Mouse (Mus musculus) neural tube, embryonic 13.5 days (tissue): ENCODE measurements around the gene Vps9d1. TPM values are rescaled to one million over a fixed set of nuclear protein-coding genes. Genes with fewer than 3 reads are reported as not detected.
"Not testable (repeated sequence)": the region's sequence is repeated elsewhere in the genome, so short reads cannot be mapped to it uniquely, and the experiment has no call there.

Experiments
- ATAC-seq: fragments of 200-750 bp; cut with Nextera tagmentation; 2 replicates; pipeline ENCODE4 v1.8.0; 2017; ENCODE audit warnings: low read depth, mild to moderate bottlenecking, moderate TSS enrichment, moderate library complexity
- H3K27ac ChIP-seq: fragments of 300-500 bp; sonication (generic); replicated peaks from 2 replicates; pipeline ENCODE4 v1.5.1; 2015; ENCODE audit warnings: moderate library complexity, mild to moderate bottlenecking, inconsistent platforms
- H3K27me3 ChIP-seq: fragments of 300-500 bp; sonication (generic); 2 replicates; pipeline ENCODE4 v1.6.1; 2015; ENCODE audit warnings: mild to moderate bottlenecking, inconsistent platforms
- H3K36me3 ChIP-seq: fragments of 300-500 bp; sonication (generic); 2 replicates; pipeline ENCODE4 v1.6.1; 2015; ENCODE audit warnings: mild to moderate bottlenecking, inconsistent platforms
- H3K4me1 ChIP-seq: fragments of 300-500 bp; sonication (generic); replicated peaks from 2 replicates; pipeline ENCODE4 v1.6.1; 2015; ENCODE audit warnings: inconsistent platforms
- H3K4me2 ChIP-seq: fragments of 300-500 bp; sonication (generic); 2 replicates; pipeline ENCODE4 v1.6.1; 2015; ENCODE audit warnings: inconsistent platforms, mild to moderate bottlenecking, moderate library complexity
- H3K4me3 ChIP-seq: fragments of 300-500 bp; sonication (generic); 2 replicates; pipeline ENCODE4 v1.5.1; 2015; ENCODE audit warnings: mild to moderate bottlenecking, inconsistent platforms
- H3K9ac ChIP-seq: fragments of 300-500 bp; sonication (generic); 2 replicates; pipeline ENCODE4 v1.6.1; 2015; ENCODE audit warnings: moderate library complexity, mild to moderate bottlenecking, inconsistent platforms
- H3K9me3 ChIP-seq: fragments of 300-500 bp; sonication (generic); 2 replicates; pipeline ENCODE4 v1.6.1; 2016; ENCODE audit warnings: inconsistent platforms
- WGBS: fragments of 180-500 bp; shearing (Covaris S2); methylation state at CpG from one replicate; pipeline ENCODE4 v1.1.7; 2015; 5-methylcytosine and 5-hydroxymethylcytosine counted together
- polyA plus RNA-seq: library from polyadenylated mRNA; unstranded; fragments of >200 nt; fragmentation: Nextera tagmentation; extraction: Ambion mirVana; gene quantifications from 2 replicates; pipeline ENCODE4 v1.2.1, GENCODE M21; 2015

Gene Vps9d1
- polyA plus RNA-seq, 1 experiment from 2014 or later, result 50.0 TPM

DNA sequence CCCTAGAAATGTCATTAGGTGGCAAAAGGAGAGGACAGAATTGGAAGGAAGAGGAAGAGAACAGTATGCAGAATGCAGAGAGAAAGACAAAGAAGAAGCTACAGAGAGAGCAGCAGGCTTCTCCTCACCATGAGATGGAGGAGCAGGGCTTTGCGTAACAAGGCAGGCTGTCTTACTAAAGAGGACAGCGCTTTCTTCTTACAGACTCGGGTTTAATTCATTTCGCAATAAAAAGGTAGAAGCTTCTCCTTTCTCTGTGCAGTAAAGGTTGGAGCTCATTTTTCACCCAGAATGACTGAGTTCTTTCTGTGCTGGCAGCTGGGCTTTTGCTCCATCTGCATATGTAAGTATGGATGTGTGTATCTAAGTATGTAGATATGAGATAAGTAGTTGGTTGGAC lies 25.7 kb upstream of the Vps9d1 start:
- Histone ChIP-seq H3K4me1 (no peaks in the 10 kb centered on the region), H3K9ac (no peak overlapping the region), H3K4me2 (no peak overlapping the region), H3K27me3 (no peaks in the 10 kb centered on the region), H3K9me3 (no peaks in the 10 kb centered on the region), H3K36me3 (no peaks in the 10 kb centered on the region), H3K4me3 (no peak overlapping the region), H3K27ac (no peak overlapping the region)
- 90% methylated on average over 4 of the region's 4 CpGs for WGBS
- no peak for ATAC-seq

DNA sequence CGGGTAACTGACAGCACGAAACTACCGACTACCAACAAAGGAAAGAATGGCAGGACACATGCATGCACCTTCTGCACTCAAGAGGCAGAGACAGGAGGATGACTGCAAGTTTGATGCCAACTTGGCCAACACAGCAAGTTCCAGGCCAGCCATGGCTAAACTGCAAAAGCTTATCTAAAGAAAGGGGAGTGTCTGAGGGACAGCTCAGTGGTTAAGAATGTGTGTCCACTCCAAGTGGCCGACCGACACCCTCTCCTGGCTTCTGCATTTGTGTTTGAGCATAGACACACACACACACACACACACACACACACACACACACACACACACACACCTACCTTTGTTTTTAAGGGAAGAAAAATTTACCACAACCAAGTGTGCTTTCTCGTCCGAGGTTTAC lies 24.3 kb upstream of the Vps9d1 start:
- WGBS, result 72% methylated on average over 7 of the region's 7 CpGs
- no peak overlapping the region for H3K27ac ChIP-seq
- H3K4me1 ChIP-seq, result no peaks in the 10 kb centered on the region
- no peak overlapping the region for H3K4me2 ChIP-seq
- no peak overlapping the region for H3K4me3 ChIP-seq
- 0 out of 2 replicates have a peak overlapping the region, but pooled peaks have one; percentile 3 for H3K9ac ChIP-seq
- no peaks in the 10 kb centered on the region for H3K36me3 ChIP-seq
- ATAC-seq, result no peak
- H3K27me3 ChIP-seq, result no peaks in the 10 kb centered on the region
- no peaks in the 10 kb centered on the region for H3K9me3 ChIP-seq

DNA sequence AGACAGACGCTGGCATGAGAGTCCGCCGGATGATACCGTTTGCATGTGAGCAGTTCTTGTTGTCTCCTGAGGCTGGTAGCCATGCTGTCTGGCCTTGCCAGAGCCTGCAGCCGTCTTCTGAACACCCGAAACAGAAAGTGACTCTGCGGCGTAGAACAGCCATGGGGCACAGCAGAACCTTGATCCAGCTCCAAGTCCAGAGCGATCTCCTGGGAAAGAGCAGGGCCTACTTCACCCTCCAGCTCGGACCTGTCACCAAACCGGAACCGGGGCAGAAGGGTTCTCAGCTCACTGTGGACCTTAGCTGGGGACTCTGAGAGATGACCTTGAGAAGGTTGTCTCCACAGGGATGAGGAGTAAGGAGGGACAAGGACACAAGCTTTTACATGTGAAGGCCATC lies 20.9 kb upstream of the Vps9d1 start:
- no peak overlapping the region for H3K4me2 ChIP-seq
- no peak for ATAC-seq
- H3K9me3 ChIP-seq, result no peaks in the 10 kb centered on the region
- no peak overlapping the region for H3K4me3 ChIP-seq
- no peaks in the 10 kb centered on the region for H3K27me3 ChIP-seq
- WGBS, result 93% methylated on average over 12 of the region's 12 CpGs
- no peak overlapping the region for H3K9ac ChIP-seq
- peaks cover 7% of the 10 kb centered on the region for H3K36me3 ChIP-seq
- no peak overlapping the region for H3K27ac ChIP-seq
- H3K4me1 ChIP-seq, result no peaks in the 10 kb centered on the region

DNA sequence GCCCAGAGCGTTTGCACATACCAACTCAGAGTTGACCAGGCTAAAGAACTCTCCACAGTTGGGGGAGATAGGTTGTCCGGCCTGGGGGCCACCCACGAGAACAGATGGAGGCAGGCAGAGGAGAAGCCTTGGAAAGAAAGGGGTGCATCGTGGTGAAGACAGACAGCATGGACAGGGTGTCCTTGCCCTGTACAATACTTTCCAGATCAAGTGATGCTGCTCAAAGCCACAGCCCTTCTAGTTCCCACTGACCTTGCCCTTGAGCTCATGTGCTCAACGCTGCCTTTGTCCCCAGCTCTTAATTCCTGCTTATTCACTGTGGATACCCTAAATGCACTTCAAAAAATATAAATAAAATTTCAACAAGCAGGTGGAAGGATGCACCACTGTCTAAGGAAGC lies 20.3 kb upstream of the Vps9d1 start:
- no peak for ATAC-seq
- WGBS, result 89% methylated on average over 5 of the region's 5 CpGs
- no peaks in the 10 kb centered on the region for H3K9me3 ChIP-seq

DNA sequence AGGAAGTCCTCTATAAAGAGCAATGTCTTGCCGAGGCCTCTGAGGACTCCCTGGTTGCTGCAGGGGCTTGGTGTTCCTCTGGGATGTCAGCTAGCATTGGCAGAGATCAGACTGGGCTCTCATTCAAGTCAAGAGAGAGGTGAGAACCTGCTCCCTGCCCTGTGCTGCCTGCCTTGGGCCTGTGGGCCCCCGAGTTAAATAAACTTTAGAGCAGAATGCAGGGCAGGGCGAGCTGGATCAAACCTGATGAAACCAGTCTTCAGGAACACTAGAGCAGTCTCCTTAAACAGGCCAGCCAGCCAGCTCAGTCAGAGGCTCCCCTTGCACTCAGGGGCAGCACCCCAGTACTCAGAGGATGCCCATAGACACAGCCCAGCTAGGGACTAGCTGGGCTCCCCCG lies 17.8 kb upstream of the Vps9d1 start:
- Histone ChIP-seq H3K27ac (no peak overlapping the region), H3K9ac (no peak overlapping the region), H3K4me3 (no peak overlapping the region), H3K4me2 (no peak overlapping the region), H3K4me1 (0 out of 2 replicates have a peak, but pooled peaks cover 2% of the 10 kb centered on the region), H3K27me3 (no peaks in the 10 kb centered on the region), H3K36me3 (peaks cover 39% of the 10 kb centered on the region), H3K9me3 (no peaks in the 10 kb centered on the region)
- WGBS, result 85% methylated on average over 4 of the region's 4 CpGs
- no peak for ATAC-seq

More for the DNA sequence above, 20.3 kb upstream of the Vps9d1 start:
- Histone ChIP-seq H3K27me3 (no peaks in the 10 kb centered on the region), H3K4me1 (no peaks in the 10 kb centered on the region), H3K36me3 (peaks cover 14% of the 10 kb centered on the region), H3K4me3 (no peak overlapping the region), H3K4me2 (no peak overlapping the region), H3K27ac (no peak overlapping the region), H3K9ac (no peak overlapping the region)

DNA sequence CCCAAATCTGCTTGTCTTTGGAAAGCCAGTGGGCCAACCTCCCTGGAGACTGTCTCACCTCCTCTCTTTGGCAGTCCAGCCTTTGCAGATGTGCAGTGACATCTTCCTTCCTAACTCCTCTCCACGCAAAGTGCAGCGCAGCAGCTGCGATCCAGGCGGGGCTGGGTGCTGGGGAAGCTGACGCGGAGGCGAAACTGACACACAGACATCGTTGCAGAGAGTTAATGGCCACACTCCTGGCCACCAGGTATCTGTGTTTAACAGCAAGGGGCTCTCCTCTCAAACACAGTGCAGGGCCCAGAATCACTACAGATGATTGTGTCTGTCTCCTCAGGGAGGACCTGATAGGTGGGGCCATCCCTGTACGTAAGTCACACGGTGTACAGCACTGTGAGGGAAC lies 17.0 kb upstream of the Vps9d1 start:
- Histone ChIP-seq H3K36me3 (peaks cover 47% of the 10 kb centered on the region), H3K9ac (no peak overlapping the region)
- ATAC-seq, result no peak

DNA sequence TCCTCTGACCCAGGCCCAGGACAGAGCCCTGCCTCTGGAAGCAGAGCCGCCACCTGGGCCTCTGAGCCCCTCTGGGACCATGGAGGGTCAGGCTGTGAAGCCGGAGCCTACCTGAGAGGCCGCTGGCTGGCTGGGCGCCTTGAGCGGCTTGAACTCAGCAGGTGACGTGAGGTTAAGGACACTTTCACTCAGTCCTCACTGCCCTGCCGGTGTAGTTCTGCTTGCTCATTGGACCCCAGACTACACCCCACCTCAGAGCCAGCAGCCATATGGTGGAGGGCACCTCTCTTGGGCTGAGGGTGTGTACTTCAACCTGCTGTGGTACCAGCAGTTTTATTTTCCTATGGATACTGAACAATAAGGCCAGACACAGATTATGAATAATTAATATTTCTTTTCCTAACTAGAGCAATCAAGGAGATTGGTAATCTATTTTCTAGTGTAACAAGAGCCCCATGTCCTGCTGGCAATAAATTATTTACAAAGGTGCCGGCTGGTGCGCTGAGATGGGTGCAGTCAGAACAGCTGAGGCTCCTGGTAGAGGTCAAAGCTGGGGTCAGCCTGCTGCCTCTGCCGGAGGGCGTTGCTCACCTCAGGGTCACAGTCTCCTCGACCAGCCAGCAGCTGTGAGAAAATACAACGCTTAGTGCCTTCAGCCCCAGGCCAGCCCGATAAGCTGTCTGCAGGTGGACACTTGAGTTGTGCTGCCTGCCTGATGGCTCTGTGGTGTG lies 13.9 kb upstream of the Vps9d1 start:
- no peak overlapping the region for H3K4me2 ChIP-seq
- 0 out of 2 replicates have a peak, but pooled peaks cover 2% of the 10 kb centered on the region for H3K4me1 ChIP-seq
- no peaks in the 10 kb centered on the region for H3K9me3 ChIP-seq
- no peak; the same call in 1 of the 2 replicates for ATAC-seq
- peak overlapping the region; percentile 42; the same call in 1 of the 2 replicates for H3K27ac ChIP-seq
- peaks cover 77% of the 10 kb centered on the region for H3K36me3 ChIP-seq
- no peak overlapping the region for H3K9ac ChIP-seq
- WGBS, result 70% methylated on average over 14 of the region's 14 CpGs
- no peaks in the 10 kb centered on the region for H3K27me3 ChIP-seq
- no peak overlapping the region for H3K4me3 ChIP-seq

More for the DNA sequence above, 17.0 kb upstream of the Vps9d1 start:
- Histone ChIP-seq H3K27ac (no peak overlapping the region), H3K4me1 (0 out of 2 replicates have a peak, but pooled peaks cover 2% of the 10 kb centered on the region), H3K4me2 (no peak overlapping the region), H3K9me3 (no peaks in the 10 kb centered on the region), H3K4me3 (no peak overlapping the region), H3K27me3 (no peaks in the 10 kb centered on the region)
- WGBS, result 94% methylated on average over 10 of the region's 10 CpGs

DNA sequence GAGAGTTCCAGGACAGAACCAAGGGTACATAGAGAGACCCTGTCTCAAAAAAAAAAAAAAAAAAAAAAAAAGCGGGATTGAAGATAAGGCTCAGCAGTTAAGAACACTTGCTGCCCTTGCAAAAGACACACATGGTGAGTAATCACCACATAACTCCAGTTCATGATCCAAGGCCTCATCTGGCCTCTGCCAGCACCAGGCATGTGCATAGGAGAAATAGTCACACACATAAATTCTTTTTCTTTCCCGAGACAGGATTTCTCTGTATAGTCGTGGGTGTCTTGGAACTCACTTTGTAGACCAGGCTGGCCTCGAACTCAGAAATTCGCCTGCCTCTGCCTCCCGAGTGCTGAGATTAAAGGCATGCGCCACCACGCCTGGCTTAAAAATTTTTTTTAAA lies 3.4 kb upstream of the Vps9d1 start:
- not testable (repeated sequence) for H3K9ac ChIP-seq, ATAC-seq, H3K9me3 ChIP-seq, H3K4me2 ChIP-seq, H3K27me3 ChIP-seq, H3K4me3 ChIP-seq
- Histone ChIP-seq H3K27ac (peak overlapping the region; percentile 42; the same call in 1 of the 2 replicates), H3K36me3 (peaks cover 62% of the 10 kb centered on the region), H3K4me1 (peaks cover 36% of the 10 kb centered on the region)
- 93% methylated on average over 8 of the region's 8 CpGs for WGBS

DNA sequence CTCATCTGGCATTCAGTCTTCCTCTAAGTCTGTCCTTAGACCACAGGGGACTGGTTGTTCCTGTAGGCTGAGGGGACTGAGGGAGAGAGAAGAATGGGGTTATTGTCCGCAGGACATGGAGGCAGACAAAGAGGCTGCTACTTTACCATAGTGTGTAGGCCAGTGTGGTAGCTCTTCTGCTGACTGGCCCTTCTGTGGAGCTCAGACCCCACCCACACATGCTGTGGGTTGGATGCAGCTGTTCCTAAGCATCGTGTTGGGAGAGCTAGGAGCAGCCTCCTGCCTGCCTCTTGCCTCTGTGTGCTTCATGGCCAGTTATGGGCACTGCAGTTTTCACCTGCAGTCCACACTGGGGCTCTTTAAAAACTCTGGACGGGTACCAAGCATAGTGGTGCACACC lies 3.0 kb upstream of the Vps9d1 start:
- no peak overlapping the region for H3K9ac ChIP-seq
- 73% methylated on average over 3 of the region's 3 CpGs for WGBS
- no peak overlapping the region for H3K4me2 ChIP-seq
- peaks cover 64% of the 10 kb centered on the region for H3K36me3 ChIP-seq
- H3K4me1 ChIP-seq, result peaks cover 41% of the 10 kb centered on the region
- ATAC-seq, result no peak
- no peaks in the 10 kb centered on the region for H3K9me3 ChIP-seq
- H3K27me3 ChIP-seq, result no peaks in the 10 kb centered on the region
- no peak overlapping the region for H3K4me3 ChIP-seq
- peak overlapping the region; percentile 42; the same call in 1 of the 2 replicates for H3K27ac ChIP-seq

DNA sequence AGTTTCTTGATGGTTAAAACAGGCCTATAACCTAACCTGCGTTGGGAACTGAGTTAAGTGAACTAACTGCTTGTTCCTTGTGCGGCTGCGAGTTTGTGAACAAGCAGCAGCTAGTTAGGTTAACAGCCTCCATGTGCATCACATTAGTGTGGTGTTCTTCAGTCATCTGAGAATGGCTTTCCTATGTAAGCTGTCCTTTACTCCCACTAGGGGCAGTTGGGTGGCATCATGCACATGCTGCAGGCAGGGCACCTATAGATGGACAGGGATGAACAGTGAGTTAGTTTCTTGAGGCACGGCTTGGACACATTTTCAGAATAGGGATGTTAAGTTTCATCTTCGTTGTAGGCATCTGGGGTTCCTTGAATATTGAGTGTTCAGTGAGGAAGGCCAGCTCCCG lies 1.0 kb upstream of the Vps9d1 start:
- H3K27ac ChIP-seq, result no peak overlapping the region
- peaks cover 67% of the 10 kb centered on the region for H3K36me3 ChIP-seq
- no peaks in the 10 kb centered on the region for H3K27me3 ChIP-seq
- 68% methylated on average over 6 of the region's 6 CpGs for WGBS
- H3K4me2 ChIP-seq, result peak overlapping the region; percentile 96
- no peak for ATAC-seq
- peaks cover 41% of the 10 kb centered on the region for H3K4me1 ChIP-seq
- H3K4me3 ChIP-seq, result peak overlapping the region; percentile 98
- H3K9me3 ChIP-seq, result no peaks in the 10 kb centered on the region
- H3K9ac ChIP-seq, result peak overlapping the region; percentile 99

DNA sequence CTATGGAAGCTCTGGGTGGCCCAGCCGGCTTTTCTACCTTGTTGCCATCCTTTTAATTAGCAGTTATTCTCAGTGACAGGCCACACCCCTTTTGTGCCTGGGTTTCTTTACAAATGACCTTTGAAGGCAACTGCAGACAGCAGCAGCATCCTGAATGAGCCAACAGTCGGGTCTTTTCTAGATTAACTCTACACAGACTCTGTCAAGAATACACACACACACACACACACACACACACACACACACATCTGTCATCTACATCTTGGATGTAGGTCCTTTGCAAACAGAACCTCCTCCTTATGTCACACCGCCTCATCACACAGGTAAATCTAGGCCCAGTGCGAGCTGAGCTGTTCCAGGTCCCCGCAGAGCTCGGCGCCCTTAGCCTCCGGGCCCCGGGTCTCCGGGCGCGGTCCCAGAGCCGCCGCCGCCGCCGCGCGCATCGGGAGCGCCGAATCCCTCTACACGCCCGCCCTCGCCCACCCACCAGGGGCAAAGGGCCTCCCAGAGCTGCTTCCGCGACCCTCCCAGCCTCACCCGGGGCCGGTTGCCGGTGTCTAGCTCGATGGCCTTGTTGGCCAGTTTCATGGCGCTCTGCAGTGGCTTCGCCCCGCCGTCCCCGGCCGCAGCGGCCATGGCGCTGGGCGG lies 573 bp downstream of the Vps9d1 start:
- H3K27me3 ChIP-seq, result no peaks in the 10 kb centered on the region
- H3K4me2 ChIP-seq, result peak overlapping the region; percentile 96
- H3K27ac ChIP-seq, result peak overlapping the region; percentile 93
- H3K9me3 ChIP-seq, result no peaks in the 10 kb centered on the region
- peaks cover 41% of the 10 kb centered on the region for H3K4me1 ChIP-seq
- peak overlapping the region; percentile 99 for H3K9ac ChIP-seq
- peaks cover 67% of the 10 kb centered on the region for H3K36me3 ChIP-seq
- peak; percentile 58 for ATAC-seq
- H3K4me3 ChIP-seq, result peak overlapping the region; percentile 98
- 1% methylated on average over 39 of the region's 40 CpGs for WGBS

DNA sequence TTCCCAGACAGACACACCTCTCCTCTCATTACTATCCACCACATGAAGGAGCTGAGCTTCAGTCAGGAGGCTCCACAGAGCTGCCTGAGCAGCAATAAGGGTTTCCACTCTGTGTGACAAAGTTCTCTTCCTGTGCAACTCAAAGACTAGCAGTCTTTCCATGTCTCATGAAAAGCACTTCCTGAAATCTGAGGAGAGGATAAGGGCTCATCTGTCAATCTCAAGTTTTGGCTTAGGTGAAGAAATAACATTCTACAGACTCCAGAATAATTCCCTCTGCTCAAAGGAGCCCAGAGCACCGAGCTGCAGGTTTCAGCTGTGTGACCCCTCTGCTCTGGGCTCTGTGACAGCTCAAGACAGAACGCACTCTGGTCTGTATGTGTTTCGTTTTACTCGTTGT lies 1.2 kb downstream of the Vps9d1 start:
- Histone ChIP-seq H3K4me1 (peaks cover 41% of the 10 kb centered on the region), H3K36me3 (peaks cover 67% of the 10 kb centered on the region), H3K4me2 (peak overlapping the region; percentile 96), H3K4me3 (peak overlapping the region; percentile 98), H3K9ac (peak overlapping the region; percentile 99), H3K27me3 (no peaks in the 10 kb centered on the region), H3K9me3 (no peaks in the 10 kb centered on the region), H3K27ac (peak overlapping the region; percentile 93; the same call in 1 of the 2 replicates)
- ATAC-seq, result no peak
- WGBS, result 71% methylated on average over 4 of the region's 4 CpGs
